Mouse (Mus musculus): Measurements from ENCODE around the gene Mtus2.

Gene Mtus2

DNA sequence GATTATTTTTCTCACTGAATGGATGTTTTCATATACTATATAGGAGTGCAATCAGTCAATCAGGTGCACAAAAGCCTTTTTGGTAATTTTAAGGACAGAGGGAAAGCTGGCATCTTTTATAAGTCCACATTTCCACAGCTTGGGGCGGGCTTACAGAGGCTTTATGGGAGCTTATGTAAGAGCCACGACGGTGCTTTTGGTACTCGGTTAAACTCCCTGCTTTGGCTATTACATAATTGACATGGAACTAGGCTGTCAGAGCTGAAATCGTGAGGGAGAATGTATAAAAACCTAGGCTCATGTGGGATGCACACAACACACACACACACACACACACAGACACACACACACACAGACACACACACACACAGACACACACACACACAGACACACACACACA is 2.0 kb downstream of the Mtus2 start:
- DNase-seq, result no peak

DNA sequence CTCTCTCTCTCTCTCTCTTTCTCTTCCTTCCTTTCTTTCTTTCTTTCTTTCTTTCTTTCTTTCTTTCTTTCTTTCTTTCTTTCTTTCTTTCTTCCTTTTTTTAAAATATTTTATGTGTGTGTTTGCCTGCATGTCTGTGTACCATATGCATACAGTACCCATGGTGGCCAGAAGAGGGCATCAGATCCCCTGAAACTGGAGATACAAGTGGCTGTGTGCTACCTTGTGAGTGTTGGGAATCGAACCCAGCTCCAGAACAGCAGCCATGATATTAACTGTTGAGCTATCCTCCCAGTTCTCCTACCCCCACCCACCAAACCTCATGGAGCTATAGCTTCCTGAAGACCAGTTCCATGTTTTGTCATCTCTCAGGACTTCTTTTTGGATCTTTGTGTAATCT is 3.7 kb downstream of the Mtus2 start:
- DNase-seq, result no peak

DNA sequence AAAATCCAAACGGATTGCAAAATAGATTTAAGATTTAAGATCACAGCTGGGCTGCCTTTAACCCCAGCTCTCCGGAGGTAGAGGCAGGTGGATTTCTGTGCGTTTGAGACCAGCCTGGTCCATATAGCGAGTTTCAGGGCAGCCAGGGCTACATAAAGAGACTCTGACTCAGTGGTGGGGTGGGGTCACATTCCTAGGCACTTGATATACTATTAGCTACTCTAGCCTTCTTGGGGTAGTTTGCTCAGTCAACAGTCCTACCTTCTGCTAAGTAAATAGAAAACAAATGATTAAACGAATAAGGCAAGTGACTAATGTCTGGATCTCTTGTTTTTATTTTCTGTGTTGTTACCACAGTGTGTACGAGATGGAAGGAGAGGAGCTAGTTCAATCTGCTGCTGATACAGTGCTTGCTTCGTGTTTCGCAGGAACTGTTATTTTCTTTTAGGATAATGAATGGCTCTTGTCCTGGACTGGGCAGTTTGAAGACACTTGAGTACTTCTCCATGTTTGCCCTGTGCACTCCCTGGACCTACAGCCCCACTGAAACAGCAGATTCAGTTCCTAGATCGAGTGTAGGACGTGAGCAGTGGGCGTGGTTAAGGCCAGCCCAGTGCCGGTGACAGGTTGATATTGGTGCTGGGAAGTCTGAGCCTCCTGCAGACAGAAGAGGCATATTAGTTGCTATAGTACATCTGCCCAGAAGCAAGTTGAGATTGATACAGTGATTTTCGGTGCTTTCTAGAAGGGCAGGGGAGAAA is 6.9 kb downstream of the Mtus2 start:
- no peak for DNase-seq

DNA sequence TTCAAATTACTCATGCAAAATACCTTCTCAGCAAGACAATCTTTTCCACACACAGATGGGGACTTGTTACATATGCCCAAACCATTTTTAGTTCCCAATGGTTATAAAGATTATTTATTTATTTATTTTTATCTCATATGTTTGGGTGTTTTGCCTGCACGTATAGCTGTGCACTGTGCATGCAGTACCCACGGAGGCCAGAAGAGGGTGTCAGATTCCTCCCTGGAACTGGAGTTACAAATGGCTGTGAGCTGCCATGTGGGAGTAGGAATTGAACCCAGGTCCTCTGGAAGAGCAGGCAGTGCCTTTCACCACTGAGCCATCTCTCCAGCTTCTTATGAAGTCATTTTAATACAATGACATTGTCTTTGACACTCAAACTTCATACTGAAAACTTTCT is 7.7 kb downstream of the Mtus2 start:
- DNase-seq, result no peak

DNA sequence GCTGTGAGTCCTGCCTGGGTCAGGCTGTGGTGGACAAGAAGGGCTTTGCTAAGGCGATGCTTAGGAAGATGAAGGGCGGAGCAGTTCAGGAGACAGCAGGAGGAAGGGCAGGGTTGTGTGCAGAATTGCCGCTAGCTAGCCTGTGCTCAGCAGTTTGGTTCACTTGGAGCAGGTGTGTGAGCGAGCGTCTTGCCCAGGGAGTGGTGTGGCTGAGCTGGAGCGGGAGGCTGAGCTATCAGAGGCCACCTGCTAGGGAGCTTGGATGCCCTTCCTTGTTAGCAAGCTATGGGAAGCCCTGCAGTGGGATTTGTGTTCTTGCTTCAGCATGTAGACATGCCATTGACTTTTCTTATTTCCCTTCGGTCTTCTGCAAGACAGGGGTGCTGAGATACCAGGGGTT is 9.5 kb downstream of the Mtus2 start:
- no peak for DNase-seq

DNA sequence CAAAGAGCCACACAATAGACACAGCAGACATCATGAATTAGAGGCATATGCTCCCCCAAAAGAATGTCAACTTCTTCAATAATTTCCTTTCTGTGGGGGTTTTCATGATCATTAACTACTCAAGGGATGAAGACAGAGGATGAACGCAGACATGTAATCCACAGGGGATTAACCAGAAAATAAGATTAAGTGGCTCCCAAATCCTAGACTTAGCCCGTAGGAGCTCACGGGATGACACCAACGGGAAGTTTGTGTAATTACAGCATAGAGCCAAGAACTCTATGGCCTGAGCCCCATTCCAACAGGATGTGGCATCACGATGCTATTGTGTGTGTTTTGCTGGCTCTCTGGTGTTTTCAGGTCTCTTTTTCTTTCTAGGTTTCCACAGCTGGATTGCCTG is 12.4 kb downstream of the Mtus2 start:
- DNase-seq, result no peak

DNA sequence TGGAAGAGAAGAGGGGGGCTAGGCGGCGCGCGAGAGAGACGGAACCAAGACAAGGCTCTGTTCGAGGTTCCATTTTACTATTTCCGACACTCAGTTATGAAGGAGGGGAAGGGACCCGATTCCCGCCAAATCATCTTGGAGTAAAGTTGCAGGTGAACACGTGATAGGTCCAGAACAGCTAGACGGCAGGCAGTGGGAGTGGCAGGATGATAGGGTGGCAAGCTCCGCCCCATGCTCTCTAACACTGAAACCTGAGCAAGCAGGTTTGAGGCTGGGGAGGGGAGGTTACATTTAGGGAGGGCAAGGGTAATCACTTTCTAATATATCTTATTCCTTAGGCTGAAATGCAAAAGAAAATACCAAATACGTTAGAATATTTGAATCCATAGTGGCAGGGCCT is 18.9 kb downstream of the Mtus2 start:
- no peak for DNase-seq

DNA sequence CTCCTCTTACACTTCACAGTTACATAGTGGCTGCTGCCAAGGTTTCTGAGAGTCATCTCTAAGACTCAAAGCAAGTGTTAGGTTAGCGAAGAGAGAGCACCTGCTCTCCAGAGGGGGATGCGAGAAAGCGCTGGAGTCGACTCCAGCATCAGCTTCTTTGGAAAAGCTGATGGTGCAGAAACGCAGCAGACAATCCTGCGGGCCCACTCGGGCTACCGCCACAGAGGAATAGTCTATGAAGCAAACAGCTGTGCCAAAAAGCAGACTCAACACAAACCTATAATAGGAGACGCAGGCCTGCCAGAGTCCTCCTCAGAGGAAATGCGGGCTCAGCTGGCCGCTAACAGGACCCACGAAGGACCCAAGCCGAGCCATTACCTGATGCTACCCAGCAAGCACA is 23.5 kb downstream of the Mtus2 start:
- no peak for DNase-seq

DNA sequence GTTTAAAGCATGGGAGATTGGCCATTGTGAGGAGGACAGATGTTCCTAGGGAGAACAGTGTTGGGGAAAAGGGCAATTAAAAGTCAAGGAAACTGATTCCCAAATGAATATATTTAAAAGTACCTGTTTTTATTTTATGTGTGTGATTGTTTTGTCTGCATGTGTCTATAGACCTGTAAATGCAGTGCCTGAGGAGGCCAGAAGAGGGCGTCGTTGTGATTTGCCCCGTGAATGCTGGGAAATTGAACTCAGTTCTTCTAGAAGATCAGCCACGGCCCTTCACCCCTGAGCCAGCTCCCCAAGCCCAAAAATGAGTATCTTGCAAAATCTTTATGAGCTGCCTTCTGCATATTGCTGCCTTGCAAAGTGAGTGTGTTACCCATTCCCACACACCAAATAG is 33.2 kb downstream of the Mtus2 start:
- no peak for DNase-seq

DNA sequence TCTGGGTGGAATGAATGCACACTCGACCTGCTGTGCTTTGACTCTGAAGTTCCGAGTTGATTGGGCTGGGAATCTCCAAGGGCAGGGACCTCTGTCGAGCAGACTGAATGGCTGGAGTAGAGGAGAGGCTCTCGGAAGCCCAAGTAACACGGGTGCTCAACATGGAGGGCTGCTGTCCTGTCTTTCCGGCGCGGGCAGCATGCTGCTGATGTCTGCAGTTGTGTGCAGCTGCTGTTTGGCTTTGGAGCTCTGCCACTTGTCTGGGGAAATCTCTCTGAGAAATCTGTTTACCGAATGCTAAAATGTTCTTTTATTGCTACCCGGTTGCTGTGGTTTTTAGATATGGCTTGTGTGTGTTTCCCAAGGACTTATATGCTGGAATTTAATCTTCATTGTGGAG is 33.7 kb downstream of the Mtus2 start:
- no peak for DNase-seq

DNA sequence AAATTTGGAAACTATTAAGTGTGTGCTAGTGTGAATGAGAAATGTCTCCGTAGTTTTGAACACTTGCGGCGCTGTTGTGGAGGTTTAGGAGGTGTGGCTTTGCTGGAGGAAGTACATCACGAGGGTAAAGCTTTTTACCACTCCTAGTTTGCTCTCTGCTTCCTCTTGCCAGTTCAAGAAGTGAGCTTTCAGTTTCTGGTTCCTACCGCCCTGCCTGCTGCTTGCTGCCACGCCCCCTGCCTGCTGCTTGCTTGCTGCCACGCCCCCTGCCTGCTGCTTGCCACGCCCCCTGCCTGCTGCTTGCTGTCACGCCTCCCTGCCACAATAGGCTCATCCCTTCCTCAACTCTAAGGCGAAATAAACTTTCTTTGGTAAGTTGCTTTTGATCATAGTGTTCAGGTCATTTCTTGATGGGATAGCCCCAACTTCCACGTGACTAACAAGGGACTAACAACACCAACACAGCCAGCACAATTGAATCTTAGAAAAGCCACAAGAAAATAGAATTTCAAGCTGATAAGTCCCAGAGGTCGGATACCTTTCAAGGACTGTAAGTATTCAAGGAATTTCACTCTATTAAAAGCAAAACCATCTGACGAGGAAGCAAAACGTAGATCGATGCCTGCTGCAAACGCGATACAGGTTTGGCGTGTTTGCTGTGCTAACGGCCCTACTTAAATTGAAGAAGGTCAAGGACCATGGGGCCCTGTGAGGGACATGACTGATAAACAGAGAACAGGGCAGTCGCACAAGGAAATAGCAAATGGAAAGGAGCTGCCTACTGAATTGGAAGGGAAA is 35.7 kb downstream of the Mtus2 start:
- peak; percentile 9 for DNase-seq

DNA sequence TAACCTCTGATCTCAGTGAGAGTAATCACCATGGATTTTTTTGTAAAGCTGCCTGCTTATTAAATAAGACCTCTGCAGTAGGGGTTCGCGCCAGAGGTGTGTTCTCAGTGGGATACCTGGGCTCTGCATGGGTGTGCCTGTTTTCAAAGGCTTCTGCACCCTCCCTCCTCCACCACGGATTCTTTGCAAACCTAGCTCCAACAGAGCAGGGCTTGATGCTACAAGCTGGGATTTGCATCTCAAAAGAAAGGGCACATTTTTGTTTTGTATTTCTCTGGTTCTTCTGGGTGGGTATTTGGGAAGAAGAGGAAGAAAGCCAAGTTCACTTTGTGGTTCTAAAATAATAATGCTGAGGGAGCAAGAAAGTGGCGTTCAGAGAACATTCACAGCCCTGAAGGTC is 48.1 kb downstream of the Mtus2 start:
- no peak for DNase-seq

DNA sequence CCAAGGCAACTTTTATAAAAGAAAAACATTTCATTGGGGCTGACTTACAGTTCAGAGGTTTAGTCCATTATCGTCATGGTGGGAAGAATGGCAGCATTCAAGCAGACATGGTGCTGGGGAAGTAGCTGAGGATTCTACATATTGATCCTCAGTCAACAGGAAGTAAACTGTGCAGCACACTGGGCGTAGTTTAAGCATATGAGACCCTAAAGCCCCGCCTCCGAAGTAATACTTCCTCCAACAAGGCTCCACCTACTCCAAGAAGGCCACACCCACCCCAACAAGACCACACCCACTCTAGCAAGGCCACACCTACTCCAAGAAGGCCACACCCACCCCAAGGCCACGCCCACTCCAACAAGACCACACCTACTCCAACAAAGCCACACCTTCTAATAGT is 55.0 kb downstream of the Mtus2 start:
- DNase-seq, result no peak

DNA sequence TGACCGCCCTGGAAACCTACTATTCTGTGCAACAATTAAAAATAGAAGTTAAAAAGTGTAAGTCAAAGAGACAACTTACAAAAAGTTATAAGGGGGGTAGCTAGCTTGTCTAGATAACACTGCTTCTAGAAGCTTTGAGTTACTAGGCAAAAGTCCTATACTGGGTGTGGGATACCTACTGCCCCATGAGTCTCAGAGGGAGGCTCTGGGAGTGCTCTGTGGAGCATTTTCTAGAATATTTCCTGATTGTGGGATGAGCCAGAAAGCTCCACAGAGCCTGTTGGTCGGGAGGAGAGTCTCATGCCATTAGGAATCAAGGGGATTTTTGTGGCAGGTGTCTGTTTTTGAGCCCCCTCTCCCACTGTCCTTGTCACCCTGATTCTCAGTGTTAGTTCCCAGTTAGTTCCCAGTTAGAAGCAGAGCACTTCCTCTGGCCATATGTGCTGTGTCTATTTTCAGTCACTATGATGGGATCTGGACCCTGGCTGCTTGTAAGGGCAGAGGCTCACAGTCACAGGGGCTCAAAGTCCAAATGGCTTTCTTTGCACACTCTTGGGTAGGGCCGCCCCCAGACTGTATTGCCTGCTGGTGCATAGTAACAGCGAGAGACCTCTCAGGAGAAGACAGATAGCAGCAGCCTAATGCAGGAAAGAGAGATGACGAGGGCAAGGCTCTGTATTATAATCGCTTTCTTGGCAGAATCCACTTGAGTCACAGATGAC is 57.2 kb downstream of the Mtus2 start:
- DNase-seq, result no peak

DNA sequence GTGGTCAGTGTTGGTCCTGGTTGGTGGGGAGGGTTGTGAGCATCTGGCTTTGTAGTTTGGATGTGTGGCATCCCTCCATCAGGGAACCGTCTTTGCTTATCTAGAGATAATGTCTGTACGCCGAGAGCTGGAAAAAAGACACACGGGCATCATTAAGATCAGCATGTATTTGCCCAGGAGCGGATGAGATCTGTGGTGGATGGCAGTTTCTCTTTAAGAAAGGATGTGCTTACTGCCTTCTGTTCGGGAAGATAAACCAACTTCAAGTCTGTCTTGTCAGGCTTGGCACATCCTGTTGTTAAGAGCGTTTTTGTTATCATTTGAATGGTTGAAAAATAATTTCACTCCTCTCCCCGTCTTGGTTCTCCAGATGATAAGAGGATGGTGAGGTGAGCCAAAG is 58.3 kb downstream of the Mtus2 start:
- DNase-seq, result no peak

DNA sequence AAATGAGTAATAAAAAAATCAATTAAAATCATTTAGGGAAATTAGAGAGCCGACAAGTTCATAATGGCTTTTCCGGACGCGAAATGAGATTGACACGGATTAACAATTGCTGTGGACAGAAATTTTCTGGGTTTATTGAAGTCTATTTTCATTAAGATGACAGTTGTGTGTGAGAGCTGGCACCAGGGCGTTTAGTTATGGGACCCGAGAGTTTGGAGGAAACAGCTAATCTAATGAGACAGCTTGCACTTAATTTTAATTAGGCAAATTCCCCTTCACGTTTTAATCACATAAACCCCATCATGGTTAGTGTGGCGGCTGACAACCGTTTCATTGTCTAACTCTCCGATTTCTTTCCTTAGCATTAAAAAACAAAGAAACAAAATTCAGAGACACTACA is 60.3 kb downstream of the Mtus2 start:
- DNase-seq, result no peak

DNA sequence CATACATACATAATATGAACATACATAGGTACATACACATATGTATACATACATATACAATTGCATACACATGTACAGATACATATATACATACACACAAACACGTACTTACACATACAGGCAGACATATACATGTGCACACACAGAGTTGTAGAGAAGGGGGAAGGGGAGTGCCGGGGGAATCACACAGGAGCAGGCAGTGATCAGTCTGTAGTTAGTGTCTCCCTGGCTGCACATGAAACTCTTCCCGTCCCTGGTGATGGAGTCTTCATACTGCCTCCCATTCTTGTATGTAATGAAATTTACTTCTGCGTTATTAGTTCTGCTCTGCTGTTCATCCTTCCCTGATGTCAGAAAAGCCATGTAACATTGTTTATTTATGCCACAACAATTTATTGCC is 65.7 kb downstream of the Mtus2 start:
- no peak for DNase-seq

DNA sequence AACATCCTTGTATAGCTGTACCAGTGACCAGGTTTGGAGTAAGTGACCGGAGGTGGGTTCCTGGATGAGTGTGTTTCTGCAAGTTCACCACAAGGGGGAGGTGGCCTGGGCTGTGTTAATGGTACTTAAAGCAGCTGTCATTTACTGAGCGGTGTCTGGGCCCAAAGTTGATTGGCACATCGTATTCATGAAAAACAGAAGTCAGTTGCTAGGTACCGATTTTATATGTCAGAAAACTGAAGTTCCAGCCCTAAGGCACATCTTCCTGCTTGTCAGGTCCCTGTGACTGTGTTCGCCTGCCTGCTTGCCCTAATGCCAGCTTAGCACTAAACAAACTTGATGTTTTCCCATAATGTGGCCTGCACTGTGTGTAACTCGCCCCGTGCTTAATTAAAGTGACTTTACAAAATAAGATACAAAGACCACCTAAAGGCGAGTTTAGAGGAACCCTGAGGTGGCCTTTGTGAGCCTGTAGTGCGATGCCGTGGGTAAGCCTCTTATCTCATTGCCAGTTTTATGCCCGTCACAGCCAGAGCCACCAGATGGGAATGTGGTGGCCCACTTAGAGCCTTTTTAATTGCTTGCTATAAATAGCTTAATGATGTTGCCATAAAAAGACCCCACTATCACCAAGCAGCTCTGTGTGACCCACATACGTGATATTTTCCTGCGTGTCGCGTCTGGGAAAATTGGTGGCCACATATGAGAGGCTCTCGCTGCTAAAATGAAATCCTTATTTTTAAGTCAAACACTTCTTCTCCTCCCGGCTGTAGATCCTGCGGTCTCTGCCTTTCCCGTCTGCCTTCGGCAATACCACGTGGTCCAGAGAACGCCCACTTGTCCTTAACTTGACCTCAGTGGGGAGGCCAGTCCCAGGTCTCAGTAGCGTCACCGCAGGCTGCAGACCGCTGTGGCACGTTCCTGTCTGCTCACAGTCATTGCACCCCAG is 69.6 kb downstream of the Mtus2 start:
- no peak for DNase-seq

DNA sequence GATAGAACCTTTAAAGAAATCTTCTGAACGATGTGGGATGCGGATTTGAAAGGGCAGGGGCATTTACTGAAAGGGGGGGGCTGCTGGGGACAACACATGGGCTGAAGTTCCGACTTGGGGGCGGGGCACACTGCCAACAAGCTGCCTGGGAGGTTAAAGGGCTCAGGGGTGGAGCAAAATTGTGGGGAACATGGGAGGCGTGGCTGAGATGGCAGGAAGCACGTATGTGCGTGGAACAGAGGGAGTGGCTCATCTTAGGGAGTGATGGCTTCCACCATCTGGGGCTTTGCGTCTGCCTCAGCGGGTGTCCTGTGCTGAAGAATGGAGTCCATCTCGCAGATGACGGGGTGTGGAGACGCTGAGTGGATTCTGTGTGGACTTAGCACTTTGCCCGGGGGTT is 70.9 kb downstream of the Mtus2 start:
- no peak for DNase-seq

DNA sequence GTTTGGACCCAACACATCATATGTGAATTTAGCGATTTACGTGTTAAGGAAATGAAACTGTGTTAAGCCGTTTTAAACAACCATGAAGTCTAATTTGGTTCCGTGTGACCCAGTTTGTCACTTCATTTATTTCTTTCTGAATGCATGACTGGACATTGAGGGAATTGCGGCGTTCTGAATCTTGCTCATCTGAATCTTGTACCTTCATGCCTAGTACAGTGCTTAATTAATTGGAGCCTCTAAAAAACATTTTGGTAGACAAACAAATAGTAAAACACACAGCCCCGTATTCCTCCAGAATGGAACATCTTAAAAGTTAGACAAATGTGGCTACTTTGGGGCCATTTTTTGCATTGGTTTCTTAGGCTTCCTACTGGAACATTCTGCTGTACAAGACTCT is 84.5 kb downstream of the Mtus2 start:
- no peak for DNase-seq

DNA sequence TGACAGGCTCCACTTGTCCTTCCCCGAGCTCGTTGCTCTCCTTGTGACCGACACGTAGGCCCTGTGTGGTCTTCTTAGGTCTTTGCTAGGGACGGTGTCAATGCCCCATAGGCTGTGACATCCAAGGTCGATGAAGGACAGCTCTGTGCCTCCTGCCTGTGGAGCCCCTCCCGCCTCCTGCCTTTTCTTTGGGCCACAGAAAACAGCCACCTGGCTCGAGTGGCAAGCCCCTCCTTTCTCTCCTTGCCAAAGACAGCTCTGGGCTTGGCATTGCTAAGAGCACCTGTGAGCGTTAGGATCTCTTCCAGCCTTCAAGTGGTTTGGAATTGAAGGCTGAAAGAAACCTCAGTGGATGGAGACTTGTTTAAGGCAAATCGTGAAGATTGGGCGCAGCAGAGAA is 91.1 kb downstream of the Mtus2 start:
- no peak for DNase-seq

DNA sequence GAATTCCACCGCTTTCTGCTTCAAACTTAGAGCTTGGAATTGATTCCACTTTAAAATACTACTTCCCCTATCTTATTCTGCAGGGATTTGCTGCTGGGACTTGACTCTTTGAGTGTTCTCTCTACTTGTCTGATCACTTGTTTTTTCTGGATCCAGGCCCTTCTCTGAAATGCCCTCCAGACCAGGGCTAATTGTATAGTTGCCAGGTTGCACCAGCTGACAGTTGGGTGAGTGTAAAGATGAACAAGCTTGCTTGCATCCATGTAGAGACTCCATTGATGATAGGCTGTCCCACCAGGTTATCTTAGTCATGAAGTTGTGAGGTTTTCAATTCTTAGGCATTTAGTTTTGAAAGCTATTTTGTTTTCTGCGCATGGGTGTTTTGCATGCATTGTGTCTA is 92.2 kb downstream of the Mtus2 start:
- DNase-seq, result no peak

Data from thymus, postnatal 25 days (tissue).